Mouse (Mus musculus): ENCODE measurements around the gene Clcn1. TPM values are rescaled to one million over a fixed set of nuclear protein-coding genes. Genes with fewer than 3 reads are reported as not detected.
A peak's percentile ranks its signal among the peaks of the same experiment; 100 is the strongest.

The Clcn1 gene
- total RNA-seq, 2 experiments from 2014 or later = not detected

GRCm38 (mm10) chr6:42349006-42349425 lies 62.5 kb downstream of the Clcn1 start:
- ATAC-seq (ENCODE audit: poor library complexity, severe bottlenecking) = peak; percentile 20; the same call in 1 of the 2 replicates

- ATAC-seq (ENCODE audit: poor library complexity, severe bottlenecking) = peak; percentile 59
These were observed 63.0 kb downstream of the Clcn1 start, which contains the start of gene Zyx for GRCm38 (mm10) chr6:42349426-42350020. TSS of gene Zyx (plus strand) at chr6:42349630.

- no peak for ATAC-seq (ENCODE audit: poor library complexity, severe bottlenecking)
These were observed 63.8 kb downstream of the Clcn1 start for GRCm38 (mm10) chr6:42350021-42350967.

GRCm38 (mm10) chr6:42350968-42351775 lies 64.7 kb downstream of the Clcn1 start:
- no peak for ATAC-seq (ENCODE audit: poor library complexity, severe bottlenecking)

GRCm38 (mm10) chr6:42351776-42352485 lies 65.4 kb downstream of the Clcn1 start:
- peak; percentile 13; the same call in 1 of the 2 replicates for ATAC-seq (ENCODE audit: poor library complexity, severe bottlenecking)

- no peak for ATAC-seq (ENCODE audit: poor library complexity, severe bottlenecking)
These were observed 66.0 kb downstream of the Clcn1 start for GRCm38 (mm10) chr6:42352486-42352846.

GRCm38 (mm10) chr6:42353180-42353579 lies 66.7 kb downstream of the Clcn1 start:
- ATAC-seq (ENCODE audit: poor library complexity, severe bottlenecking) = peak; percentile 44

GRCm38 (mm10) chr6:42354076-42355019 lies 67.9 kb downstream of the Clcn1 start:
- peak; percentile 17 for ATAC-seq (ENCODE audit: poor library complexity, severe bottlenecking)

- ATAC-seq (ENCODE audit: poor library complexity, severe bottlenecking) = no peak
These were observed 68.9 kb downstream of the Clcn1 start for GRCm38 (mm10) chr6:42355366-42355765.

- ATAC-seq (ENCODE audit: poor library complexity, severe bottlenecking) = no peak
These were observed 69.5 kb downstream of the Clcn1 start for GRCm38 (mm10) chr6:42355794-42356600.

GRCm38 (mm10) chr6:42356913-42357312 lies 70.4 kb downstream of the Clcn1 start:
- ATAC-seq (ENCODE audit: poor library complexity, severe bottlenecking) = no peak

GRCm38 (mm10) chr6:42357901-42358300 lies 71.4 kb downstream of the Clcn1 start:
- no peak for ATAC-seq (ENCODE audit: poor library complexity, severe bottlenecking)

- ATAC-seq (ENCODE audit: poor library complexity, severe bottlenecking) = no peak
These were observed 72.4 kb downstream of the Clcn1 start for GRCm38 (mm10) chr6:42358901-42359300.

GRCm38 (mm10) chr6:42359364-42360147 lies 73.1 kb downstream of the Clcn1 start:
- no peak for ATAC-seq (ENCODE audit: poor library complexity, severe bottlenecking)

GRCm38 (mm10) chr6:42360231-42360840 lies 73.9 kb downstream of the Clcn1 start:
- ATAC-seq (ENCODE audit: poor library complexity, severe bottlenecking) = no peak

- ATAC-seq (ENCODE audit: poor library complexity, severe bottlenecking) = no peak
These were observed 74.8 kb downstream of the Clcn1 start for GRCm38 (mm10) chr6:42361041-42361895.

Measured in megakaryocyte, adult 5-6 weeks (primary cell).